Mouse (Mus musculus): ENCODE data around the gene Rnf13. TPM values are rescaled to one million over a fixed set of nuclear protein-coding genes. Genes with fewer than 3 reads are reported as not detected.

Gene Rnf13
- polyA plus RNA-seq, 1 experiment from 2014 or later, result 87.9 TPM

- Histone ChIP-seq H3K27me3 (no peaks in the 10 kb centered on the region), H3K9me3 (replicated peaks) (no peaks in the 10 kb centered on the region), H3K27ac (replicated peaks) (peak overlapping the region; percentile 93), H3K4me3 (replicated peaks) (peak overlapping the region; percentile 72), H3K9ac (peak overlapping the region; percentile 77), H3K4me1 (peaks cover 20% of the 10 kb centered on the region), H3K4me2 (replicated peaks) (peak overlapping the region; percentile 80), H3K36me3 (peaks cover 9% of the 10 kb centered on the region; the same call in 1 of the 2 replicates)
- ATAC-seq (ENCODE audit: insufficient number of reproducible peaks, low FRiP score, low TSS enrichment, low read depth), result peak; percentile 91
- under 1% methylated on average over 98 of the region's 104 CpGs for WGBS
Observed at GRCm38 (mm10) chr3:57846912-57847759, 111.3 kb downstream of the Rnf13 start.

DNA sequence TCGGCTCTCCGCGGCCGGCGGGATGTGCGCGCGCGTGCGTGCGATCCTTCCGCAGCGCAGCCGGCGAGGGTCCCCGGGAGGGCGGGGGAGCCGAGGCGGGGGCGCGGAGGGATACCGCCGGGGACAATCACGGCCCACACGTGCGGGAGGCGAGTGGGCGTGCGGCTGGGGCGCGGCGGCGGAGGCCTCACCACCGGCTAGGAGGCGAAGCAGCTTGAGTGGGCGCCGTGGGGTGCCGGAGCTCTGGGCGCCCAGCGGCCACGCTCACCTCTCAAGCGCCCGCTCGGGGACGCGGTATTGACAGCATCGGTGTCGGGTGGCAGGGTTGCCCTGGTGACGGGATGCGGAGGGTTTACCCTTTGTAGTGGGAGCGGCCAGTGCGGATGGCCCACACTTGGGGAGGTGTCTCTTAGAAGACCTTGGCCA lies 111.9 kb downstream of the Rnf13 start, which contains the start of gene Pfn2:
Pfn2 (minus strand) TSS at position 320 of the 426 bp plus-strand sequence.
- Histone ChIP-seq H3K4me1 (peaks cover 20% of the 10 kb centered on the region), H3K4me3 (replicated peaks) (peak within 1 kb of the TSS; percentile 72), H3K36me3 (peaks cover 8% of the 10 kb centered on the region; the same call in 1 of the 2 replicates), H3K9ac (peak within 1 kb of the TSS; percentile 77), H3K27ac (replicated peaks) (peak within 1 kb of the TSS; percentile 93), H3K9me3 (replicated peaks) (no peaks in the 10 kb centered on the region), H3K27me3 (no peaks in the 10 kb centered on the region), H3K4me2 (replicated peaks) (peak within 1 kb of the TSS; percentile 80)
- WGBS, result under 1% methylated on average over 52 of the region's 52 CpGs
- peak; percentile 81 for ATAC-seq (ENCODE audit: insufficient number of reproducible peaks, low FRiP score, low TSS enrichment, low read depth)

GRCm38 (mm10) chr3:57882945-57883344 lies 147.1 kb downstream of the Rnf13 start:
- 73% methylated on average over 3 of the region's 3 CpGs for WGBS
- no peaks in the 10 kb centered on the region for H3K36me3 ChIP-seq
- no peak overlapping the region for H3K4me3 ChIP-seq (replicated peaks)
- no peaks in the 10 kb centered on the region for H3K9me3 ChIP-seq (replicated peaks)
- no peaks in the 10 kb centered on the region for H3K27me3 ChIP-seq
- no peak for ATAC-seq (ENCODE audit: insufficient number of reproducible peaks, low FRiP score, low TSS enrichment, low read depth)
- no peak overlapping the region for H3K9ac ChIP-seq
- H3K4me2 ChIP-seq (replicated peaks), result no peak overlapping the region
- no peak overlapping the region for H3K27ac ChIP-seq (replicated peaks)
- no peaks in the 10 kb centered on the region for H3K4me1 ChIP-seq

Other genes with a start within 250 kb of the Rnf13 start
- gene Wwtr1, start 160.2 kb upstream of the Rnf13 start, polyA plus RNA-seq (2015; fragmentation: Nextera tagmentation; extraction: Ambion mirVana), result 32.1 and 37.2 TPM in 2 replicates
- gene Commd2, start 84.3 kb upstream of the Rnf13 start, polyA plus RNA-seq (2015; fragmentation: Nextera tagmentation; extraction: Ambion mirVana), result 65.1 and 68.6 TPM in 2 replicates
- 0.26 and 0.32 TPM in 2 replicates for gene Ankub1, start 43.3 kb upstream of the Rnf13 start, polyA plus RNA-seq (2015; fragmentation: Nextera tagmentation; extraction: Ambion mirVana)
- gene Pfn2, start 112.0 kb downstream of the Rnf13 start, polyA plus RNA-seq (2015; fragmentation: Nextera tagmentation; extraction: Ambion mirVana), result 152 and 161 TPM in 2 replicates